Mouse (Mus musculus) testis, adult 2 months (tissue): ENCODE results near the gene Ttc1.

Experiments
- CTCF ChIP-seq: fragments of 200-500 bp; IDR thresholded peaks from 2 replicates; pipeline ENCODE4 v1.5.1; 2012; ENCODE audit warnings: low read depth, mild to moderate bottlenecking, inconsistent platforms, low read length, moderate library complexity; ENCODE audit not compliant: control insufficient read depth, insufficient read depth, insufficient replicate concordance
- POLR2A ChIP-seq: fragments of 200-500 bp; IDR thresholded peaks from 2 replicates; pipeline ENCODE4 v1.6.1; 2012; ENCODE audit warnings: low read depth, mild to moderate bottlenecking, inconsistent platforms, low read length, moderate library complexity; ENCODE audit not compliant: control insufficient read depth

GRCm38 (mm10) chr11:43766922-43767648, 19.3 kb upstream of the Ttc1 start:
- TF ChIP-seq CTCF (peak; percentile 82; the same call in 1 of the 2 replicates), POLR2A (no peak)
